Mouse (Mus musculus): ENCODE data around the gene Olfr1411. TPM values are rescaled to one million over a fixed set of nuclear protein-coding genes. Genes with fewer than 3 reads are reported as not detected.

Olfr1411 gene
- polyA plus RNA-seq, 1 experiment from 2014 or later, result not detected

- no peaks in the 10 kb centered on the region for H3K36me3 ChIP-seq (ENCODE audit: control insufficient read depth, insufficient read depth, low read length)
- 83% methylated on average over 4 of the region's 4 CpGs for WGBS
- H3K4me3 ChIP-seq (ENCODE audit: low read depth, low read length), result no peak overlapping the region
- H3K27me3 ChIP-seq (ENCODE audit: control insufficient read depth, insufficient read depth, low read length), result no peaks in the 10 kb centered on the region
- no peak overlapping the region for H3K9ac ChIP-seq (ENCODE audit: low read length)
- peaks cover 6% of the 10 kb centered on the region; the same call in 1 of the 2 replicates for H3K4me1 ChIP-seq (replicated peaks; ENCODE audit: control insufficient read depth, insufficient read depth, low read length)
- ATAC-seq (replicated peaks; ENCODE audit: low FRiP score) (no peak), DNase-seq (ENCODE audit: low spot score) (peak; percentile 30)
- H3K27ac ChIP-seq (ENCODE audit: low read depth, low read length), result no peak overlapping the region
- no peaks in the 10 kb centered on the region for H3K9me3 ChIP-seq (ENCODE audit: control insufficient read depth, low read length)
- H3K4me2 ChIP-seq (ENCODE audit: low read depth, low read length, severe bottlenecking), result no peak overlapping the region
Measured at GRCm38 (mm10) chr1:92643691-92644090, 49.5 kb downstream of the Olfr1411 start.

GRCm38 (mm10) chr1:92644916-92645315, 50.7 kb downstream of the Olfr1411 start:
- ATAC-seq (replicated peaks; ENCODE audit: low FRiP score), result no peak
- Histone ChIP-seq H3K4me1 (replicated peaks; ENCODE audit: control insufficient read depth, insufficient read depth, low read length) (peaks cover 6% of the 10 kb centered on the region; the same call in 1 of the 2 replicates), H3K9me3 (ENCODE audit: control insufficient read depth, low read length) (no peaks in the 10 kb centered on the region), H3K4me2 (ENCODE audit: low read depth, low read length, severe bottlenecking) (no peak overlapping the region), H3K36me3 (ENCODE audit: control insufficient read depth, insufficient read depth, low read length) (no peaks in the 10 kb centered on the region), H3K4me3 (ENCODE audit: low read depth, low read length) (no peak overlapping the region), H3K27me3 (ENCODE audit: control insufficient read depth, insufficient read depth, low read length) (no peaks in the 10 kb centered on the region), H3K9ac (ENCODE audit: low read length) (no peak overlapping the region), H3K27ac (ENCODE audit: low read depth, low read length) (no peak overlapping the region)
- 82% methylated on average over 5 of the region's 5 CpGs for WGBS
- DNase-seq (ENCODE audit: low spot score), result peak; percentile 51

- ATAC-seq (replicated peaks; ENCODE audit: low FRiP score) (no peak), DNase-seq (ENCODE audit: low spot score) (peak; percentile 48)
- Histone ChIP-seq H3K9me3 (ENCODE audit: control insufficient read depth, low read length) (no peaks in the 10 kb centered on the region), H3K9ac (ENCODE audit: low read length) (no peak overlapping the region), H3K4me1 (replicated peaks; ENCODE audit: control insufficient read depth, insufficient read depth, low read length) (no peaks in the 10 kb centered on the region), H3K4me3 (ENCODE audit: low read depth, low read length) (no peak overlapping the region), H3K36me3 (ENCODE audit: control insufficient read depth, insufficient read depth, low read length) (no peaks in the 10 kb centered on the region), H3K4me2 (ENCODE audit: low read depth, low read length, severe bottlenecking) (no peak overlapping the region), H3K27ac (ENCODE audit: low read depth, low read length) (no peak overlapping the region), H3K27me3 (ENCODE audit: control insufficient read depth, insufficient read depth, low read length) (no peaks in the 10 kb centered on the region)
- 46% methylated on average over 2 of the region's 2 CpGs for whole genome bisulfite sequencing
Measured at GRCm38 (mm10) chr1:92646111-92646510, 51.9 kb downstream of the Olfr1411 start.

GRCm38 (mm10) chr1:92646601-92647000, 52.4 kb downstream of the Olfr1411 start:
- no peak for DNase-seq (ENCODE audit: low spot score)
- Histone ChIP-seq H3K4me3 (ENCODE audit: low read depth, low read length) (no peak overlapping the region), H3K9me3 (ENCODE audit: control insufficient read depth, low read length) (no peaks in the 10 kb centered on the region), H3K27ac (ENCODE audit: low read depth, low read length) (no peak overlapping the region), H3K36me3 (ENCODE audit: control insufficient read depth, insufficient read depth, low read length) (no peaks in the 10 kb centered on the region), H3K4me1 (replicated peaks; ENCODE audit: control insufficient read depth, insufficient read depth, low read length) (no peaks in the 10 kb centered on the region), H3K4me2 (ENCODE audit: low read depth, low read length, severe bottlenecking) (no peak overlapping the region), H3K9ac (ENCODE audit: low read length) (no peak overlapping the region), H3K27me3 (ENCODE audit: control insufficient read depth, insufficient read depth, low read length) (no peaks in the 10 kb centered on the region)
- ATAC-seq (replicated peaks; ENCODE audit: low FRiP score), result no peak
- 83% methylated on average over 7 of the region's 7 CpGs for WGBS

GRCm38 (mm10) chr1:92647026-92647425, 52.8 kb downstream of the Olfr1411 start:
- no peaks in the 10 kb centered on the region for H3K4me1 ChIP-seq (replicated peaks; ENCODE audit: control insufficient read depth, insufficient read depth, low read length)
- no peak for DNase-seq (ENCODE audit: low spot score)
- H3K9me3 ChIP-seq (ENCODE audit: control insufficient read depth, low read length), result no peaks in the 10 kb centered on the region
- no peak overlapping the region for H3K9ac ChIP-seq (ENCODE audit: low read length)
- ATAC-seq (replicated peaks; ENCODE audit: low FRiP score), result no peak
- no peaks in the 10 kb centered on the region for H3K27me3 ChIP-seq (ENCODE audit: control insufficient read depth, insufficient read depth, low read length)
- no peak overlapping the region for H3K4me2 ChIP-seq (ENCODE audit: low read depth, low read length, severe bottlenecking)
- no peaks in the 10 kb centered on the region for H3K36me3 ChIP-seq (ENCODE audit: control insufficient read depth, insufficient read depth, low read length)
- WGBS, result 70% methylated on average over 4 of the region's 4 CpGs
- no peak overlapping the region for H3K4me3 ChIP-seq (ENCODE audit: low read depth, low read length)
- no peak overlapping the region for H3K27ac ChIP-seq (ENCODE audit: low read depth, low read length)

Other genes starting within 250 kb of the Olfr1411 start
- gene Ndufa10, start 120.6 kb upstream of the Olfr1411 start, polyA plus RNA-seq (2014; fragmentation: Nextera tagmentation; extraction: Ambion mirVana), result 262 and 271 TPM in 2 replicates
- not detected in 2 replicates for gene Olfr1416, start 109.3 kb upstream of the Olfr1411 start, polyA plus RNA-seq (2014; fragmentation: Nextera tagmentation; extraction: Ambion mirVana)
- not detected in 2 replicates for gene Olfr1415, start 98.3 kb upstream of the Olfr1411 start, polyA plus RNA-seq (2014; fragmentation: Nextera tagmentation; extraction: Ambion mirVana)
- gene Olfr1414, start 75.8 kb upstream of the Olfr1411 start, polyA plus RNA-seq (2014; fragmentation: Nextera tagmentation; extraction: Ambion mirVana), result not detected in 2 replicates
- not detected in 2 replicates for gene Olfr1413, start 23.1 kb upstream of the Olfr1411 start, polyA plus RNA-seq (2014; fragmentation: Nextera tagmentation; extraction: Ambion mirVana)
- not detected in 2 replicates for gene Olfr1412, start 8.6 kb upstream of the Olfr1411 start, polyA plus RNA-seq (2014; fragmentation: Nextera tagmentation; extraction: Ambion mirVana)
- gene Olfr1410, start 11.4 kb downstream of the Olfr1411 start, polyA plus RNA-seq (2014; fragmentation: Nextera tagmentation; extraction: Ambion mirVana), result not detected in 2 replicates
- 0.15 TPM in 1 of 2 replicates, not detected in the other for gene Olfr12, start 23.4 kb downstream of the Olfr1411 start, polyA plus RNA-seq (2014; fragmentation: Nextera tagmentation; extraction: Ambion mirVana)
- gene Cops9, start 47.6 kb downstream of the Olfr1411 start, polyA plus RNA-seq (2014; fragmentation: Nextera tagmentation; extraction: Ambion mirVana), result 346 and 366 TPM in 2 replicates
- not detected in 2 replicates for gene Otos, start 54.4 kb downstream of the Olfr1411 start, polyA plus RNA-seq (2014; fragmentation: Nextera tagmentation; extraction: Ambion mirVana)
- gene Gpc1, start 237.2 kb downstream of the Olfr1411 start, polyA plus RNA-seq (2014; fragmentation: Nextera tagmentation; extraction: Ambion mirVana), result 139 and 154 TPM in 2 replicates

Data from forebrain, embryonic 11.5 days (tissue).